ENCODE assay signal across 9 mouse cellular contexts in genomic region chr5:124724997-124725396, GRCm38 (mm10). TPM values are rescaled to one million over a fixed set of nuclear protein-coding genes. Genes with fewer than 3 reads are reported as not detected.
DNase-seq lines count a peak whose midpoint lies in the region; ATAC-seq lines count a peak whose summit lies in the region.
"Had no signal": no experiment of that assay in that cellular context is flagged by ENCODE, and none has a peak within 500 bp of the region (broad histone marks: within the 10 kb centered on the region; RNA-seq: fewer than 3 reads in every experiment).

Gene Dnah10, plus strand, starts transcription at chr5:124725085.

- 13% methylated on average over 29 of the region's 29 CpGs for WGBS in kidney, embryonic 15.5 days
- WGBS in hindbrain, embryonic 12.5 days: 9% methylated on average over 29 of the region's 29 CpGs
- 9% methylated on average over 29 of the region's 29 CpGs for WGBS in midbrain, embryonic 10.5 days

- H3K9ac ChIP-seq in kidney, embryonic 15.5 days: no peak within 1 kb of the TSS
- peak within 1 kb of the TSS; percentile 14; the same call in 1 of the 2 replicates for H3K9ac ChIP-seq in hindbrain, embryonic 12.5 days
- H3K9ac ChIP-seq: limb, embryonic 15.5 days had no signal

- no peak within 1 kb of the TSS for H3K4me3 ChIP-seq in kidney, embryonic 15.5 days (replicated peaks)
- no peak within 1 kb of the TSS for H3K4me3 ChIP-seq in hindbrain, embryonic 12.5 days
- peak within 1 kb of the TSS; percentile 23; the same call in 1 of the 2 replicates for H3K4me3 ChIP-seq in midbrain, embryonic 10.5 days
- H3K4me3 ChIP-seq: limb, embryonic 15.5 days had no signal

- H3K27ac ChIP-seq in kidney, embryonic 15.5 days: no peak within 1 kb of the TSS
- H3K27ac ChIP-seq in hindbrain, embryonic 12.5 days: no peak within 1 kb of the TSS
- no peak within 1 kb of the TSS for H3K27ac ChIP-seq in midbrain, embryonic 10.5 days (replicated peaks)
- H3K27ac ChIP-seq: limb, embryonic 15.5 days had no signal

- peak; percentile 74; the same call in 1 of the 2 replicates for ATAC-seq in kidney, embryonic 15.5 days (replicated peaks; ENCODE audit: low FRiP score)
- peak; percentile 54; the same call in 1 of the 2 replicates for ATAC-seq in hindbrain, embryonic 12.5 days (ENCODE audit: low FRiP score)

- peak within 1 kb of the TSS; percentile 26 for H3K4me2 ChIP-seq in kidney, embryonic 15.5 days
- peak within 1 kb of the TSS; percentile 24 for H3K4me2 ChIP-seq in hindbrain, embryonic 12.5 days (replicated peaks)
- H3K4me2 ChIP-seq: limb, embryonic 15.5 days had no signal

- DNase-seq in kidney, adult 18-20 months: no peak
- DNase-seq in embryo, embryonic 11 days: peak; percentile 50
- peak; percentile 47 for DNase-seq in midbrain, embryonic 10.5 days (ENCODE audit: low spot score)
- peak; percentile 27 for DNase-seq in telencephalon, adult 2 months (ENCODE audit: low read depth, low spot score)
- no peak for DNase-seq in adipocyte (ENCODE audit: low spot score)
- DNase-seq in cerebellum, adult 8-10 months: no peak

- peaks cover 11% of the 10 kb centered on the region; the same call in 1 of the 2 replicates for H3K4me1 ChIP-seq in kidney, embryonic 15.5 days
- peaks cover 12% of the 10 kb centered on the region for H3K4me1 ChIP-seq in hindbrain, embryonic 12.5 days
- H3K4me1 ChIP-seq in midbrain, embryonic 10.5 days: peaks cover 14% of the 10 kb centered on the region

- peaks cover 44% of the 10 kb centered on the region for H3K36me3 ChIP-seq in kidney, embryonic 15.5 days
- peaks cover 39% of the 10 kb centered on the region for H3K36me3 ChIP-seq in hindbrain, embryonic 12.5 days
- H3K36me3 ChIP-seq in midbrain, embryonic 10.5 days: peaks cover 43% of the 10 kb centered on the region

- no peaks in the 10 kb centered on the region for H3K9me3 ChIP-seq in kidney, embryonic 15.5 days (replicated peaks)
- H3K9me3 ChIP-seq in hindbrain, embryonic 12.5 days (replicated peaks): no peaks in the 10 kb centered on the region
- no peaks in the 10 kb centered on the region for H3K9me3 ChIP-seq in midbrain, embryonic 10.5 days (replicated peaks)
- H3K9me3 ChIP-seq: limb, embryonic 15.5 days had no signal

- peaks cover 3% of the 10 kb centered on the region; the same call in 1 of the 2 replicates for H3K27me3 ChIP-seq in kidney, embryonic 15.5 days
- H3K27me3 ChIP-seq in hindbrain, embryonic 12.5 days: peaks cover 4% of the 10 kb centered on the region; the same call in 1 of the 2 replicates
- no peaks in the 10 kb centered on the region for H3K27me3 ChIP-seq in midbrain, embryonic 10.5 days (ENCODE audit: low read depth, poor library complexity, severe bottlenecking)

RNA-seq across cellular contexts. Expression of gene Dnah10, which starts in this region (rescaled TPM):
- polyA plus RNA-seq in kidney, embryonic 15.5 days (2015; fragmentation: Nextera tagmentation; extraction: Ambion mirVana): 0.10 and 0.27 TPM in 2 replicates
- 0.26 and 0.40 TPM in 2 replicates for polyA plus RNA-seq in hindbrain, embryonic 12.5 days (2016; fragmentation: Nextera tagmentation; extraction: Ambion mirVana)
- polyA plus RNA-seq in midbrain, embryonic 10.5 days (2016; fragmentation: Nextera tagmentation; extraction: Ambion mirVana): 0.02 and 0.05 TPM in 2 replicates

Comparison
In these comparisons a context has a peak if more than half of its experiments do, and no peak if none do; other contexts are left out.
1. Peak in ATAC-seq and H3K4me2 ChIP-seq in kidney, embryonic 15.5 days; RNA of the gene not detected or under 1 TPM.
2. Peak in ATAC-seq, H3K9ac ChIP-seq and H3K4me2 ChIP-seq in hindbrain, embryonic 12.5 days; RNA of the gene not detected or under 1 TPM.
3. Peak in DNase-seq and H3K4me3 ChIP-seq in midbrain, embryonic 10.5 days; RNA of the gene not detected or under 1 TPM.
4. DNase-seq: peak in embryo, embryonic 11 days (single experiment) and telencephalon, adult 2 months (single experiment); none in kidney, adult 18-20 months (single experiment), adipocyte (single experiment) and cerebellum, adult 8-10 months (single experiment).